Mouse (Mus musculus): ENCODE measurements around the gene Yy1.

GRCm38 (mm10) chr12:108745990-108746389 is 46.8 kb upstream of the Yy1 start:
- no peak for TF ChIP-seq POLR2A (IDR thresholded peaks at IDR 0.05; ENCODE audit: extremely low read depth, insufficient read depth, low read length)
- no peak for TF ChIP-seq CTCF (IDR thresholded peaks at IDR 0.05; ENCODE audit: extremely low read depth, insufficient read depth, low read length)

Data from cortical plate, adult 2 months (tissue).